Mouse (Mus musculus) heart, embryonic 14.5 days (tissue): ENCODE results near the gene Cyp26a1. TPM values are rescaled to one million over a fixed set of nuclear protein-coding genes. Genes with fewer than 3 reads are reported as not detected.

Experiments used
- ATAC-seq: fragments of 200-750 bp; cut with Nextera tagmentation; 2 replicates; pipeline ENCODE4 v1.8.0; 2017; ENCODE audit warnings: low read depth, moderate TSS enrichment; ENCODE audit not compliant: insufficient number of reproducible peaks, insufficient read depth, low FRiP score
- H3K27ac ChIP-seq, 2 experiments: fragments of 200-500 bp in 1 of 2; fragments of 300-500 bp in 1 of 2; sonication (generic) in 1 of 2; replicated peaks in 1 of 2; 2 replicates each; pipeline ENCODE4 v1.5.1; 2012 to 2014; ENCODE audit warnings: low read depth in 2 of 2, low read length in 2 of 2, control low read depth in 1 of 2, mild to moderate bottlenecking in 1 of 2, mixed read lengths in 1 of 2; ENCODE audit not compliant: control insufficient read depth in 1 of 2, insufficient read depth in 1 of 2
- H3K27me3 ChIP-seq: fragments of 300-500 bp; sonication (generic); 2 replicates; pipeline ENCODE4 v1.6.1; 2014; ENCODE audit warnings: mild to moderate bottlenecking, low read length, control low read depth; ENCODE audit not compliant: control insufficient read depth, insufficient read depth
- H3K36me3 ChIP-seq: fragments of 300-500 bp; sonication (generic); 2 replicates; pipeline ENCODE4 v1.6.1; 2014; ENCODE audit warnings: mild to moderate bottlenecking, control low read depth, low read length, mixed read lengths; ENCODE audit not compliant: control insufficient read depth, insufficient read depth
- H3K4me1 ChIP-seq, 2 experiments: fragments of 200-500 bp in 1 of 2; fragments of 300-500 bp in 1 of 2; sonication (generic) in 1 of 2; 2 replicates each; pipeline ENCODE4 v1.6.1; 2012 to 2014; ENCODE audit warnings: low read length in 2 of 2, control low read depth in 1 of 2, mixed read lengths in 1 of 2; ENCODE audit not compliant: control insufficient read depth in 2 of 2, insufficient read depth in 2 of 2
- H3K4me2 ChIP-seq: fragments of 300-500 bp; sonication (generic); 2 replicates; pipeline ENCODE4 v1.6.1; 2014; ENCODE audit warnings: mild to moderate bottlenecking, low read length
- H3K4me3 ChIP-seq, 2 experiments: fragments of 200-500 bp in 1 of 2; fragments of 300-500 bp in 1 of 2; sonication (generic) in 1 of 2; 2 replicates each; pipeline ENCODE4 v1.5.1; 2012 to 2014; ENCODE audit warnings: low read length in 2 of 2, mild to moderate bottlenecking in 2 of 2, control low read depth in 1 of 2, low read depth in 1 of 2, moderate library complexity in 1 of 2; ENCODE audit not compliant: control insufficient read depth in 1 of 2, insufficient read depth in 1 of 2
- H3K9ac ChIP-seq: fragments of 300-500 bp; sonication (generic); 2 replicates; pipeline ENCODE4 v1.6.1; 2014; ENCODE audit warnings: mild to moderate bottlenecking, low read length
- H3K9me3 ChIP-seq: fragments of 300-500 bp; sonication (generic); 2 replicates; pipeline ENCODE4 v1.6.1; 2016; ENCODE audit warnings: low read length, control low read depth; ENCODE audit not compliant: control insufficient read depth
- WGBS: fragments of 180-500 bp; shearing (Covaris S2); extraction: QIAGEN DNeasy Blood & Tissue Kit; methylation state at CpG from one replicate; pipeline ENCODE4 v1.1.7; 2014; 5-methylcytosine and 5-hydroxymethylcytosine counted together
- polyA plus RNA-seq: library from polyadenylated mRNA; unstranded; fragments of >200 nt; fragmentation: Nextera tagmentation; extraction: Ambion mirVana; gene quantifications from 2 replicates; pipeline ENCODE4 v1.2.1, GENCODE M21; 2014

The Cyp26a1 gene
- polyA plus RNA-seq, 1 experiment from 2014 or later: 1.1 TPM

DNA sequence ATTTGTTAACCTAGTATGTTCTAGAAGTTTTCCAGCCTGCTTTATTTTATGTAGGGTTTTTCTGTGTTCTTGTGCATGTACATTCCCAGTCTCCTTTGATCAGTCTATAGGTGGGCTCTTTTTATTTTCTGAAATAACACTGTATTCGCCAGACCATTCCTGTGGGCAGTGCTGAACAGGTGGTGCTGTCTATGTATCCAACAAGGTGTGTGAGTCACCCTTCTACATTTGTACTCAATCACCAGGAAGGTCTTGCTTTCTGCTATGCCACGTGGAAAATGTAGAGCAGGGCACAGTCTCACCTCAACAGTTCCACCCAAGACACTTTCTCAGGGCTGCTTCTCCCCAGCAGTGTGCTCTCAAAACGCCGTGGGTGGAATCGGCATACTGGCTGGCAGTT lies 28.9 kb upstream of the Cyp26a1 start:
- no peak for ATAC-seq
- no peak overlapping the region for H3K27ac ChIP-seq
- no peak overlapping the region for H3K9ac ChIP-seq
- H3K4me3 ChIP-seq: no peak overlapping the region
- no peaks in the 10 kb centered on the region for H3K4me1 ChIP-seq
- H3K4me2 ChIP-seq: no peak overlapping the region
- no peaks in the 10 kb centered on the region for H3K27me3 ChIP-seq
- WGBS: 88% methylated on average over 5 of the region's 5 CpGs
- H3K36me3 ChIP-seq: no peaks in the 10 kb centered on the region
- no peaks in the 10 kb centered on the region for H3K9me3 ChIP-seq

DNA sequence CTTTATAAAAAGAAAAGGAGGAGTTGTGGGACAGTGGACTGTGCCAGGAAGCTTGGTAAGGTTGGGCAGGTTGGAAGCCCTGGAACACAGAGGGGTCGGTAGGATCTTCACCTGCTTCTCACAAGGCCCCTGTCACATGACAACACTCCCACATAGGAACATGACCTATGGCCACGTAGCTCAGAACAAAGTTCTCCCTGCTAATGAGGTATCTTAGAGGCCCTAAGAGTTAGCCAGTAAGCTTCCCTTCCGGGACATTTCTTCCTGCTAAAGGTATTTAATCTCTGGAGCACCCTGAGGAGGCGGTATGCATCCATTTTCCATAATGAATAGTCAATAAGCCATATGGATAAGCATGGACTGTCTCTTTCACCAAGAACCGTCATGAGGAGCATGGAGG lies 28.1 kb upstream of the Cyp26a1 start:
- ATAC-seq: no peak
- Histone ChIP-seq H3K36me3 (no peaks in the 10 kb centered on the region), H3K4me3 (no peak overlapping the region), H3K27ac (no peak overlapping the region), H3K9ac (no peak overlapping the region), H3K9me3 (no peaks in the 10 kb centered on the region), H3K4me1 (no peaks in the 10 kb centered on the region), H3K4me2 (no peak overlapping the region), H3K27me3 (no peaks in the 10 kb centered on the region)
- 80% methylated on average over 5 of the region's 5 CpGs for WGBS

DNA sequence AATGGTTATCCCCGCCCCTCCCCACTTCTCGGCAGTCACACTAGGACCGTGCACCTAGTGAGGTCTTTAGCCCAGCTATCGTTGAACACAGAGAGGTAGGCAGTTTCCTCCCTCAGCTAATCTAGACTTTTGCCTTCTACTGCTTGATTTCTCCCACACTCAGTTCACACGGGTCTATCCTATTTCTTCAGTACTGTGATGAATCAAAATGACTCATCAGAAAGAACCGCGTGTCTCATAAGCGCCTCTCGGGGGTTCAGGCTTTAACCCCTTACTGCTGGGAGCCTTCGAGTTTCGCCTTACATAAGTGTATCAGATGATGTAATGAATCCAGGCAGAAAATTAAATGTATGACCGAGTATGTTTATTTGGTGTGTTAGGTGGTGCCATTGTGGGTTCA lies 24.2 kb upstream of the Cyp26a1 start:
- Histone ChIP-seq H3K4me1 (no peaks in the 10 kb centered on the region), H3K27ac (no peak overlapping the region), H3K9ac (no peak overlapping the region), H3K9me3 (no peaks in the 10 kb centered on the region), H3K4me2 (no peak overlapping the region), H3K4me3 (no peak overlapping the region), H3K27me3 (no peaks in the 10 kb centered on the region), H3K36me3 (no peaks in the 10 kb centered on the region)
- no peak for ATAC-seq
- WGBS: 60% methylated on average over 12 of the region's 12 CpGs

DNA sequence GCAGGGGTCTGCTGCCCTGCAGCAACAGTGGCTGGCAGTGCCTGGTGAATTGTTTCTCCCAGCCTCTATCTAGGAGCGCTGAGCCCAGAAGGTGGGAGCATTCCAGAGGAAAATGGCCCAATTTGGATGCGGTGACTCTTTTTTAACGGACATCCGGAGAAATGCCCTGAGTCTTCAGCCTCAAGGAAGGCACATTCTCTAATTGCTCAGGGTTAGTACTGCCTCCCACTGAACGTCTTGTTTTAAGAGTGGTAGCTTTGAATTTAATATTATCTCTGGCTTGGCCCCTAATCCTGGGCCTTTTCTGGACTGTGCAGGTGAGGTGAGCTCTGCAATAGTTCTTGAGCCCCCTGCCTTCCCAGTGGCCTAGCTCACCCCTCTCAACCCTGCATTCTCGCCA lies 12.3 kb upstream of the Cyp26a1 start, which contains the start of gene Cyp26c1:
Cyp26c1 (plus strand) TSS at position 301 of the 400 bp plus-strand sequence.
- Histone ChIP-seq H3K27me3 (peaks cover 78% of the 10 kb centered on the region), H3K27ac (no peak within 1 kb of the TSS), H3K9me3 (no peaks in the 10 kb centered on the region), H3K9ac (no peak within 1 kb of the TSS), H3K4me1 (0 out of 4 replicates have a peak, but pooled peaks cover 0 to 7% of the 10 kb centered on the region in 2 experiments), H3K4me3 (no peak within 1 kb of the TSS; a peak in 1 of 4 replicates), H3K4me2 (no peak within 1 kb of the TSS), H3K36me3 (peaks cover 4% of the 10 kb centered on the region; the same call in 1 of the 2 replicates)
- ATAC-seq: no peak
- 20% methylated on average over 6 of the region's 6 CpGs for WGBS

DNA sequence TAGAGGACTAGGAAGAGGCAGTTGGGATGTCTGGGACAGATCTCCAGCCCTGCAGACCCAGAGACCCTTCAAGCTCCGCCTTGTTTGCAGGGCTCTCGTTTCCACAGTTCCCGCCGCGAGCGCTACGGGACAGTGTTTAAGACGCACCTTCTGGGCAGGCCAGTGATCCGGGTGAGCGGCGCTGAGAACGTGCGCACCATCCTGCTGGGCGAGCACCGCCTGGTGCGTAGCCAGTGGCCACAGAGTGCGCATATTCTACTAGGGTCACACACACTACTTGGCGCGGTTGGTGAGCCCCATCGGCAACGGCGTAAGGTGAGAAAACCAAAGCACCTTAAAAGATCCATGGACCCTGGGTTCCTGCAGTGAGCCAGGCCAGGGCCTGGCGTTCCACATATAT lies 11.3 kb upstream of the Cyp26a1 start:
- Histone ChIP-seq H3K36me3 (peaks cover 4% of the 10 kb centered on the region; the same call in 1 of the 2 replicates), H3K4me1 (peaks cover 0 to 7% of the 10 kb centered on the region in 2 experiments; a peak in 1 of 4 replicates), H3K27ac (no peak overlapping the region), H3K4me2 (no peak overlapping the region), H3K4me3 (no peak overlapping the region), H3K9me3 (no peaks in the 10 kb centered on the region), H3K9ac (no peak overlapping the region), H3K27me3 (peaks cover 89% of the 10 kb centered on the region)
- no peak for ATAC-seq
- WGBS: 12% methylated on average over 23 of the region's 23 CpGs

DNA sequence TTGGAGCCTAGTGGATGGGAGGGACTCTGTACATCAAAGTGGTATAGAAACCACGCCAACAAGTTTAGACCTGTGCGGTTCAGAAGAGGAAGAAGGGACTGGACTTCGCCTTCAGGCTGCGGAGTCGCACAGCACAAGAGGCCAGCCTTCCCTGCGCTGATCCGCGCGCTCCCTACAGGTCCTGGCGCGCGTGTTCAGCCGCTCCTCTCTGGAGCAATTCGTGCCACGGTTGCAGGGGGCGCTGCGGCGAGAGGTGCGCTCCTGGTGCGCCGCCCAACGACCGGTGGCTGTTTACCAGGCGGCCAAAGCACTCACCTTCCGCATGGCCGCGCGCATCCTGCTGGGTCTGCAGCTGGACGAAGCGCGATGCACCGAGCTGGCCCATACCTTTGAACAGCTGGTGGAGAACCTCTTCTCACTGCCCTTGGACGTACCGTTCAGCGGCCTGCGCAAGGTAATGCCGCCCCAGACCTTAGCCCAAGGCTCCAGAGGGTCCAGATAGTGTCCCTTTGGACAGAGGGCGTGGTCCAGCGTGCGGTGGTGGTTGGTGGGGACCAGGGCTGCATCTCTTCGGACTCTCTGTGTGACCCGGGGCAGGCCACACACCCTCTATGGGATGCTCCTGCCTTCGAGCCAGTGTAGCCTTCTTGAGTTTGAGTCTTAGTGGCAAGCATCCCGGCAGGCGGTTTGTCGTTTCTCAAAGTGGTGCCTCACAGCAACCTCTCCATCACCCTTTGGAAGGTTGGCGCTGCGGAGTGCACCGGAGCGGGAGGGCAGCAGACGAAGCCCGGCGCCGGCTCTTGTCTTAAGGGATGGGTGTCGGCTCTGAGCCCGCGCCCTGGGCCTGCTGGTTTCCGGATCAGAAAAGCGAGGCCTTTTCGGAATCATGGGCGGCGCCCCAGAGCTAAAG lies 10.4 kb upstream of the Cyp26a1 start:
- H3K27ac ChIP-seq: no peak overlapping the region
- H3K4me1 ChIP-seq: peaks cover 0 to 7% of the 10 kb centered on the region in 2 experiments; a peak in 1 of 4 replicates
- peak overlapping the region; percentile 27 for H3K4me2 ChIP-seq
- peaks cover 4% of the 10 kb centered on the region; the same call in 1 of the 2 replicates for H3K36me3 ChIP-seq
- WGBS: 6% methylated on average over 62 of the region's 62 CpGs
- peaks cover 97% of the 10 kb centered on the region for H3K27me3 ChIP-seq
- no peak overlapping the region for H3K4me3 ChIP-seq
- H3K9ac ChIP-seq: no peak overlapping the region
- no peak for ATAC-seq
- no peaks in the 10 kb centered on the region for H3K9me3 ChIP-seq

DNA sequence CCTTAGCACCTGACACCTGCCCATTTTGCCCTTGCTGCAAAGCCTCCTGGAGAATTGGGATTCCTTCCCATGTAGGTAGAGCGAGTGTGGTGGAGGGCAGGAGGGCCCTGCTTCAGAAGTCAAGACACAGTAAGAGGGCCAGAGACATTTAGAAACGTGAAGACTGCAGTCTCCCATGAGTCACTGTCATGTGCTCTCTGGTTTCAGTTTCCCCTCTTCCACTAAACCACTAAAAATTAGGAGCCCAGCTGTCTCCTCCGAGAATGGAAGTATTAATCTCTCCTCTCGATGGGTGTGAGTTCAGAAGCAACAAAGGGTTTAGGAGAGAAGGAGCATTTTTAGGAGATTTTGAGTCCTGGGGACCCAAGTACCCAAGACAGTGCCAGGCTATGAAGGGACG lies 8.1 kb upstream of the Cyp26a1 start:
- Histone ChIP-seq H3K9ac (no peak overlapping the region), H3K27me3 (peaks cover 100% of the 10 kb centered on the region), H3K4me1 (peaks cover 0 to 7% of the 10 kb centered on the region in 2 experiments; a peak in 1 of 4 replicates), H3K4me2 (no peak overlapping the region), H3K27ac (no peak overlapping the region), H3K4me3 (no peak overlapping the region), H3K36me3 (no peaks in the 10 kb centered on the region), H3K9me3 (no peaks in the 10 kb centered on the region)
- ATAC-seq: no peak
- WGBS: 61% methylated on average over 5 of the region's 5 CpGs
